Mouse (Mus musculus): ENCODE measurements at regions not wholly inside any gene's neighbourhood (a gene's known extent, or its start where the extent isn't known, plus 50 kb on each side); places are given as distances from the start of the nearest gene placed in this dataset.

GRCm38 (mm10) chr10:43657501-43658225 lies 79.6 kb downstream of the Cd24a start:
- no peak for TF ChIP-seq EP300 (IDR thresholded peaks at IDR 0.05; ENCODE audit: low read depth)
- TF ChIP-seq CTCF (IDR thresholded peaks at IDR 0.05; ENCODE audit: low read depth): no peak
